Mouse (Mus musculus) left cerebral cortex, adult 9 months (tissue): ENCODE data around the gene Tcp11x2.

Source experiments
- DNase-seq, 2 experiments: peaks; one replicate each; pipeline ENCODE4 v3.0.0; 2022; ENCODE audit warnings: low spot score in 2 of 2

The Tcp11x2 gene

DNA sequence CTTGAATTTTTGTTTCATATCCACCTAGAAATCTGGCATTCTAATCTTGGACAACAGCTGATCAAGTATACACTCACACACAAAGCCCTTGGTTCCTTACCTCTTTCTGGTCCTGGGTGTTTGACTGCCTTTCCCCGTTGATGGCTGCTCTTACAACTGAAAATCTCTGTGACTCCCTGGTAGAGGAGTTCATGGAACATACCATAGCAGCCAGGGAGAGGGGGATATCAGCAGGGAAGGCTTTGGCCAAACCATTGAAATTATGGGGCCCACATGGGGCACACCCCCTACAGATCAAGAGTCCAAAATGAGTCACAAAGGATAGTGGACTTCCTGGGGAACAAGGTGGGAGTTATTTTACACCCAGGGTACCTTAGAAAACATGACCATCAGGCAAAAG lies at the start of gene Tcp11x2:
Tcp11x2 (minus strand) TSS at position 158 of the 400 bp plus-strand sequence.
- no peak for DNase-seq

DNA sequence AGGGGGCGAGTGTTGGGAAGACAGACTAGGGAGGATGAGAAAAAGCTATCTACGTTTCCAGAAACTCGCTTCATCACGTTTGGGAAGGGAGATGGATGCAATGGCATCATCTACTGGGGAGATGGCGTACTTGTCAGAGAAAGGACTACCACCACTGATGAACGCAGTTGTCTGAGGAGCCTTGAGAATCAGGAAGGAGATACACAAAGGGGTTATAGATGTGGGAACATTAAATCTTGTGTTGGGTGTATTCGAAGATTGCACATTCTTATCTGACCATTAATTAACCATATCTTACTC lies 49.4 kb upstream of the Tcp11x2 start:
- no peak for DNase-seq

DNA sequence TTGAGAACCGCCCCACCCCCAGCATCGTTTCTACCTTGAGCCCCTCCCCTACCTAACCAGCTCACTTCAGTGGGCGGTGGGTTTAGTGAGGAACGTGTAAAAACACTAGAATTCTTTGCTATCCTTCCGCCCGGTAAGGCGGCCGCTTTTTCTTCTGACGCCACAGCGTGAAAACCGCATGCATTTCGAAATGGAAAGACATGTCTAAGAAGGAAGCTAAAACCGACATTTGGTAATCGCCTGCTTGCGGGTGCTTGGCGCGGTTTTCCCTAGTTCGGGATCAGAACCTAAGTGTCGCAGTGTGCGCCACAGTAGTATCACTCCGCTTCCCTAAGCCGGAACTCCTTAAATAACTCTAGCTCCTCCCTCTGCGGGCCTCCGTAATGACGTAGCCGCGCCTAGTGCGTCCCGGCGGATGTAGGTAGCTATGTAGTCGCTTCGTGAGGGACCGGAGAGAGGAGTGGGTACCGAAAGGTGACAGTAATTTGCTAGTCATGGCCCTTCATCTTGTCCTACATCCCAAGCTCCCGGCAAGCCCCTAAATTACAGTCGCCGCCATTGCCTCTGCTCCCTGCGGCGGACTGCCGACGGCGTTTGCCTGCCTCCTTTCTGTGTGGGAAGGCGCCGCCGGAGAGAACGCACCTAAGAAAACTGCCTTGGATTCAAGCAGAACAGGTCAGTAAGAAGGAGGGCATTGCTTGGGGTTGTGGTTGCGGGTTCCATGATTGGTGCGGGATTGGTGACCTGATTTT lies 48.9 kb upstream of the Tcp11x2 start, which contains the start of the genes Armcx5 and Gprasp1:
Armcx5 (plus strand) TSS at position 430 of the 752 bp plus-strand sequence.
Gprasp1 (plus strand) TSS at position 430 of the 752 bp plus-strand sequence.
- peak; percentile 79 to 91 for DNase-seq

DNA sequence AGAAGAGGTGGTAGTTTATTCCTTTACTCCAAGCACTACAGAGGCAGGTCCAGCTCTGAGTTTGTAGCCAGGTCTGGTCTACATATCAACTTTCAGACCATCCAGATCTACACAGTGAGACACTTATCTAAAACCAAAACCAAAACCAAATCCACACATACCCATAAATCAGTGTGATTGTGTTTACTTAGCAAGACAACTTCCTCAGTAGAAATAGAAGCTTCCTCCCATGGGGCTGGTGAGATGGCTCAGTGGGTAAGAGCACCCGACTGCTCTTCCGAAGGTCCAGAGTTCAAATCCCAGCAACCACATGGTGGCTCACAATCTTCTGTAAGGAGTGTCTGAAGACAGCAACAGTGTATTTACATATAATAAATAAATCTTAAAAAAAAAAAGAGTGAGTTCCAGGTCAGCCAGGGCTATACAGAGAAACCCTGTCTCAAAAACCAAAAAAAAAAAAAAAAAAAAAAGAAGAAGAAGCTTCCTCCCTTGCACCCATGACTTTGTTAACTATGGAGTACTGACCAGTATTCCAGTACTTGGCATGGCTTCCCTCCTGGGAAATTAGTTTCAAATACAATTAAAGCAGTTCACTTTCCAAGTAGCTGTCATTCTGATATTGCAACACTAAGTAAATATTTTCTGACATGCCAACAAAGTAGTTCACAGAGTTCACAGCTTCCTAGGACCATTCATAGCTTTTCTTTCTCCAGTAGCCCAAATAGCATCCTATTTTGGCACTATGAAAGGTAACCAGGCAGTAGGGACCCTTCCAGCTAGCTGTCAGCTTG lies 45.3 kb upstream of the Tcp11x2 start:
- no peak for DNase-seq

DNA sequence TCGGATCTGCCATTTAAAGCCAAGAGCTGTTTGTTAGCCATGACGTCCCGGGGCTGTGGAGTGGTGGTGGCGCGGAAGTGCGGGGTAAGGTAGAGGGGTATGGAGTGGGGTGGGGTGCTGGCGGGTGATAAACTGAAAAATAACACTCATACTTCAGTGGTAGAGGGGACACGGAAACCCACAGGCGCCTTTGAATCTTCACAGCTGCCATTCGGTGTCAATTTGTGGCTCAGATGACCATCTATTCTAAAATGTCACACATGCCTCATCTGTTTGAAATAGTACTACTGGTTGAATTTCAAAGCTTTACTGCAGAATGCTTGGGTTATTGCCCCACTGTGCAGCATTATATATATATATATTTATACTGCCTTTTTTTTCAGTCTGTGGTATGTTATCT lies 31.6 kb upstream of the Tcp11x2 start, which contains the start of gene Tmsb15a:
Tmsb15a (minus strand) TSS at position 101 of the 400 bp plus-strand sequence.
- DNase-seq: no peak

DNA sequence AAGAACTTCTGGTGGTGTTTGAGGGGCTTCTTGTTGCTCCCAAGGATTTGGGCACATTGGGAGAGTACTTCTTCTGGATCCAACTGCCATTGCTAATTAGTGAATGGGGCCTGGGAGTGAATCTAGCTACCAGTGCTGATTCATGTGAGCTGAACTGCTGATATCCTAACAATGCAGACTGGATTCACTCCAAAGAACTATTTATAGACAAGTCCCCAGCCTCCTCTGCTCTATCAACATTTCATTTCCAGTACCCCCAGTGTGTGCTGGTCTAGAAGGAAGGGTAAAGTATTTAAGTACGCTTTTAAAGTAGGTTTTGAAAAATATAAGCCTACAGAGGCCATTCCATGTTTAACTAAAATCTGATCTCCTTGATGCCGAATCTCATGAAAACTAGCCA lies 19.3 kb upstream of the Tcp11x2 start:
- no peak for DNase-seq

DNA sequence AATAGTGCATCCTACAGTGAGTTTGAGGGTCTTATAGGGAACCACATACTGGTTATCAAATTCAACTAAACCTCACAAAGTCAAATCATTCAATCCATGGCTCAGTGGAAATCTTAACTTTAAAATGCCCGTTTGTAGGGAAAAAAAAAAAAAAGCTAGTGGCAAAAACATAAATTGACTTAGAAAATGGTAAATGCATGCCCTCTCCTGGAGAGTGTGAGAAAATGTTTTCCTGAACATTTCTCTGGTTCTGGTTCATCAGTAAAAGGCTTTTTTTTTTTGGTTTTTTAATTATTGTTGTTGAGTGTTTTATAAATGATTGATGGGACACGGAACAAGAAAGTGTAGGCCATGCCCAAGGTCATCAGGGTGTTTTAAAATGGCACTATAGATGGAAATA lies 10.8 kb upstream of the Tcp11x2 start:
- no peak for DNase-seq

DNA sequence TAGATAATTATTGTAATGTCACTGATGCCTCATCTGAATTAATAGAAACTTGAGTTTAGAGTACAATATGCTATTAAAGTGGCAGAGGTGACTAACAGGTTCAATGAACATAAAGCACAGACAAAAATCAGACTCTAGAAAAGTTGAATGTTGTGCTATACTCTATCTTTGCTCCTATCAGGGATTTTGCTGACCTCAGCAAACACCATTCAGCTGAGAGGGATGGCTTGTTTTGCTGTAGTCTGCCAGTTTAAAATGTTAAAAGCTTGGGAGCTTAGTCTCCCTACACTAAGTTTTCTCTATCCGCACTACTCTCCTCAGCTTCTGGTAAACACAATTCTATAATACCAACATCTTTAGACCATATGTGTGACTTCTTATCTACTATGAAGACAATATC lies 9.5 kb upstream of the Tcp11x2 start:
- DNase-seq: no peak

DNA sequence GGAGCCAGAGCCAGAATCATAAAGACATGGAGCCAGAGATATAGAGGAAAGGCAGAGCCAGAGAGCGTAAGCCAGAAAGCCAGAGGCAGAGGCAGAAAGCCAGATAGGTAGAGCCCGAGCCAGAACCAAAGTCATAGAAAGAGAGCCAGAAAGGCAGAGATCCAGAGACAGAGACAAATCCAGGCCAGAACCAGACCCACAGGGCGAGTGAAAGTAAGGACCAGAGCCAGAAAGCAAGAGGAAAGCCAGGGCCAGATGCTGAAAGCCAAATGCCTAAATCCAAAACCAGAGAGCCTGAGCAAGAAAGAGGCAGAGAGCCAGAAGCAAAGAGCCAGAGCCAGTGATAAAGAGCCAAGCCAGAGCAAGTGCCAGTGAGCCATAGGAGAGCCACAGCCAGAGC lies 5.8 kb downstream of the Tcp11x2 start:
- no peak for DNase-seq

DNA sequence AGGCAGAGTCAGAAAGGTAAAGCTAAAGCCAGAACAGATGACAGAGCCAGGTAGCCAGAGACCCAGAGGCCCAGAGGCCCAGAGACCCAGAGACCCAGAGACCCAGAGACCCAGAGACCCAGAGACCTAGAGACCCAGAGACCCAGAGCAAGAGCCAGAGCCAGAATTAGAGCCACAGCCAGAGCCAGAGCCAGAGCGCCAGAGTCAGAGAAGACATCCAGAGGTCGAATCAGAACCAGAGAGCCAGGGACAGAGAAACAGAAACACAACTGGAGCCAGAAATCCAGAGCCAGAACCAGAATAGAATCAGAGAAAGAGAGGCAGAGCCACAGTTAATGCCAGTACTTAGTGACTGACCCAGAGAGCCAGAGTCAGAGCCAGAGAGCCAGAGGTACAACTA lies 11.7 kb downstream of the Tcp11x2 start:
- no peak for DNase-seq

DNA sequence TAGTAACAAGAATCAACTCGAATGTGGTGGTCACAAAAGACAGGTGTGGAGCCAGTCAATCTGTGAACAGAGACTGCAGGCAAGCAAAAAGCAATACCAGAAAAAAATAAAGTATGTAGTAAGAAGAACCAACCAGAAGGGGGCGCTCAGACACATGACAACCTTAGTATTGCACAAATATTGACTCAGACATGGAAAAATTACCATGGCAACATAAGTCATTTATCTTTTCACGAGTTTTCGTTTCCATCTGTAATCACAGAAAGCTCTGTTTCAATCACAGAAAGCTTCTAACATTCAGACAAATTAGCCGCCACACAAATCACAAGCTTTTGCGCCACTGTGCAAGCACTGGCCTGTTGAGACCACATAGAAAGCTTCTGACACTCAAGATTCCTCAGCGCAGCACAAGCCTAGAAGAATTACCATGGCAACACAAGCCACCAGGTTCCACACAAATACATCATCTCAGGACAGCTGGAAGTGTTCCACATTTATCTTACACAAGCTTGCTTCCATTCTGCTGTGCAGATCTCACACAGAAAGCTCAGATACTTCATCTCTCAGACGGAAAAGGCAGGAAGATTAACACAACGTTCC lies 41.3 kb downstream of the Tcp11x2 start:
- peak; percentile 5 to 19 for DNase-seq

DNA sequence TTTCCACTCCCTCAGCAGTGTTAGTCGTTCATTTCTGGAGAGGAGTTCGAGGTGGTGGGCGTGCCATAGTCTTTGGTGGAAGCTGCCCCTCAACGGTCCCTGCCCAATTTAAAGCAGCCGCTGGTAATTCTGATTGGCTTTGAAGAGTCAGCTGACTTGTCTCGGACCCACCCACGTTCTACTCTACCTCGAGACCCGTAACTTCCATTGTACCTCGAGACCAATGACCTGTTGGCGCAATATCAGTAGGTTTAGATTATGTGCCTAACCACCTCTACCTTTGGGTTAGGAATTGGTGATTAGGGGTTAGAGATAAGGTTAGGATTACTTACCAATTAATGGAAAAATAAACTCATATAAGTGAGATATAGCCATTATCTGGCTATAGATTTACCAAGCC lies 66.0 kb downstream of the Tcp11x2 start, which contains the start of gene Prame:
Prame (minus strand) TSS at position 101 of the 400 bp plus-strand sequence.
- DNase-seq: no peak
